Mouse (Mus musculus) forebrain, embryonic 14.5 days (tissue): ENCODE results near the gene Dut. TPM values are rescaled to one million over a fixed set of nuclear protein-coding genes. Genes with fewer than 3 reads are reported as not detected.

Source experiments
- ATAC-seq: fragments of 200-750 bp; cut with Nextera tagmentation; 2 replicates; pipeline ENCODE4 v1.8.0; 2017; ENCODE audit warnings: mild to moderate bottlenecking, moderate library complexity
- DNase-seq: peaks from one replicate; pipeline ENCODE4 v3.0.0-alpha.2; 2015; ENCODE audit warnings: low spot score
- H3K27ac ChIP-seq: fragments of 300-500 bp; sonication (generic); 2 replicates; pipeline ENCODE4 v1.5.1; 2014; ENCODE audit warnings: low read depth, mild to moderate bottlenecking, control low read depth, low read length, moderate library complexity
- H3K27me3 ChIP-seq: fragments of 300-500 bp; sonication (generic); replicated peaks from 2 replicates; pipeline ENCODE4 v1.6.1; 2014; ENCODE audit warnings: low read length, control low read depth, mixed read lengths; ENCODE audit not compliant: control insufficient read depth, insufficient read depth
- H3K36me3 ChIP-seq: fragments of 300-500 bp; sonication (generic); 2 replicates; pipeline ENCODE4 v1.6.1; 2014; ENCODE audit warnings: low read length, control low read depth; ENCODE audit not compliant: control insufficient read depth, insufficient read depth
- H3K4me1 ChIP-seq: fragments of 300-500 bp; sonication (generic); 2 replicates; pipeline ENCODE4 v1.6.1; 2014; ENCODE audit warnings: antibody characterized with exemption, low read length, control low read depth; ENCODE audit not compliant: control insufficient read depth, insufficient read depth
- H3K4me2 ChIP-seq: fragments of 300-500 bp; sonication (generic); 2 replicates; pipeline ENCODE4 v1.6.1; 2014; ENCODE audit warnings: mild to moderate bottlenecking, control low read depth, low read length
- H3K4me3 ChIP-seq: fragments of 300-500 bp; sonication (generic); 2 replicates; pipeline ENCODE4 v1.5.1; 2014; ENCODE audit warnings: low read depth, low read length, control low read depth
- H3K9ac ChIP-seq: fragments of 300-500 bp; sonication (generic); 2 replicates; pipeline ENCODE4 v1.6.1; 2014; ENCODE audit warnings: mild to moderate bottlenecking, low read length, control low read depth, moderate library complexity
- H3K9me3 ChIP-seq: fragments of 300-500 bp; sonication (generic); replicated peaks from 2 replicates; pipeline ENCODE4 v1.6.1; 2016; ENCODE audit warnings: low read length, control low read depth, mixed read lengths; ENCODE audit not compliant: control insufficient read depth
- WGBS: fragments of 180-500 bp; shearing (Covaris S2); extraction: QIAGEN DNeasy Blood & Tissue Kit; methylation state at CpG from one replicate; pipeline ENCODE4 v1.1.7; 2014; 5-methylcytosine and 5-hydroxymethylcytosine counted together
- polyA plus RNA-seq: library from polyadenylated mRNA; unstranded; fragments of >200 nt; fragmentation: Nextera tagmentation; extraction: Ambion mirVana; gene quantifications from 2 replicates; pipeline ENCODE4 v1.2.1, GENCODE M21; 2014

Gene Dut
- polyA plus RNA-seq, 1 experiment from 2014 or later: 151 TPM

- Histone ChIP-seq H3K4me3 (no peak overlapping the region), H3K36me3 (peaks cover 22% of the 10 kb centered on the region), H3K4me2 (no peak overlapping the region), H3K4me1 (no peaks in the 10 kb centered on the region), H3K27ac (no peak overlapping the region), H3K9me3 (no peaks in the 10 kb centered on the region), H3K27me3 (no peaks in the 10 kb centered on the region), H3K9ac (no peak overlapping the region)
- DNase-seq (no peak), ATAC-seq (no peak)
- 87% methylated on average over 3 of the region's 3 CpGs for WGBS
Measured at GRCm38 (mm10) chr2:125305671-125306070, 58.7 kb downstream of the Dut start.

Other genes with a start within 250 kb of the Dut start
- 3.6 and 4.6 TPM in 2 replicates for gene Slc24a5, start 179.1 kb upstream of the Dut start, polyA plus RNA-seq
- 257 and 259 TPM in 2 replicates for gene Myef2, start 123.5 kb upstream of the Dut start, polyA plus RNA-seq
- 4.6 and 8.0 TPM in 2 replicates for gene Ctxn2, start 110.5 kb upstream of the Dut start, polyA plus RNA-seq
- 0.05 TPM in 1 of 2 replicates, not detected in the other for gene Slc12a1, start 94.7 kb upstream of the Dut start, polyA plus RNA-seq